Comparison of ENCODE assay signal across 16 mouse cellular contexts in the genomic region with DNA sequence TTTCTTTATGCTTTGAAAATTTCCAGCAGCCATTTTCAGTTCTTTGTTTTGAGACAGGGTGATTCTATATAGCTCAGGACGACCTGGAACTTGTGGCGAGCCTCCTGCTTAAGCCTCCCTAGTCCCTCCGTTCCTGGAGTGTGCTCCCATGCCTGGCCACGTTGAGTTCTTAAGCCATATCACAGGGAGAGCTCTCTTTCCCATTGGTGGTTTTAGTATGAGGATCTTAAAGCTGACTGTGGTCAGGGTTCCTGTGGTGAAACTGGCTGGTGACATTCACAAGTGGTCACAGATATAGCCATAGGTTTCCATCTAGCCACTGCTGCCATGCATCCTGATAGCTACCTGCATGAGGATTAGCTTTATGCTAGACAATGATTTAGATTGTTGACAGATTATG.
"Had no signal": no experiment of that assay in that cellular context is flagged by ENCODE, and none has a peak within 500 bp of the region (broad histone marks: within the 10 kb centered on the region; RNA-seq: fewer than 3 reads in every experiment).

No protein-coding gene starts in this region.

- H3K4me2 ChIP-seq: lung, embryonic 14.5 days; midbrain, embryonic 11.5 days; midbrain, embryonic 13.5 days; midbrain, embryonic 15.5 days; neural tube, embryonic 12.5 days had no signal

- H3K9ac ChIP-seq: lung, embryonic 14.5 days; midbrain, embryonic 13.5 days; midbrain, embryonic 15.5 days; neural tube, embryonic 12.5 days had no signal

- H3K9me3 ChIP-seq: midbrain, embryonic 13.5 days; midbrain, embryonic 15.5 days; neural tube, embryonic 12.5 days had no signal

- H3K4me3 ChIP-seq: megakaryocyte, embryonic 14.5 days; midbrain, embryonic 13.5 days; midbrain, embryonic 15.5 days; neural tube, embryonic 12.5 days had no signal

- H3K27ac ChIP-seq: midbrain, embryonic 13.5 days; midbrain, embryonic 15.5 days; neural tube, embryonic 12.5 days had no signal

- H3K27me3 ChIP-seq: midbrain, embryonic 13.5 days; midbrain, embryonic 15.5 days; neural tube, embryonic 12.5 days had no signal

- H3K4me1 ChIP-seq: midbrain, embryonic 13.5 days; midbrain, embryonic 15.5 days; neural tube, embryonic 12.5 days had no signal

- DNase-seq: lung, adult 18-20 months; lung, embryonic 14.5 days; lung, postnatal 10 days; retina, postnatal 1 day; right cerebral cortex, adult 18-20 months; right cerebral cortex, postnatal 25 days; right cerebral cortex, postnatal 4 days; spleen, adult 18-20 months; thymus, adult 2 months; thymus, postnatal 14 days; thymus, postnatal 36 days had no signal

- H3K36me3 ChIP-seq: midbrain, embryonic 13.5 days; midbrain, embryonic 15.5 days; neural tube, embryonic 12.5 days had no signal

- ATAC-seq: midbrain, embryonic 13.5 days; midbrain, embryonic 15.5 days had no signal
